Mouse (Mus musculus) brain, embryonic 14.5 days (tissue): ENCODE data around the gene B3gat2.

Experiments used
- CTCF ChIP-seq: fragments of 200-500 bp; IDR thresholded peaks from 2 replicates; pipeline ENCODE4 v1.5.1; 2012; ENCODE audit warnings: inconsistent platforms, mild to moderate bottlenecking, moderate library complexity, borderline replicate concordance; ENCODE audit not compliant: insufficient read depth, insufficient read length; ENCODE audit errors: extremely low read depth
- POLR2A ChIP-seq: fragments of 200-500 bp; IDR thresholded peaks from 2 replicates; pipeline ENCODE4 v1.6.1; 2012; ENCODE audit warnings: mild to moderate bottlenecking, inconsistent platforms, borderline replicate concordance; ENCODE audit not compliant: poor library complexity, insufficient read depth, insufficient read length, severe bottlenecking; ENCODE audit errors: extremely low read depth

DNA sequence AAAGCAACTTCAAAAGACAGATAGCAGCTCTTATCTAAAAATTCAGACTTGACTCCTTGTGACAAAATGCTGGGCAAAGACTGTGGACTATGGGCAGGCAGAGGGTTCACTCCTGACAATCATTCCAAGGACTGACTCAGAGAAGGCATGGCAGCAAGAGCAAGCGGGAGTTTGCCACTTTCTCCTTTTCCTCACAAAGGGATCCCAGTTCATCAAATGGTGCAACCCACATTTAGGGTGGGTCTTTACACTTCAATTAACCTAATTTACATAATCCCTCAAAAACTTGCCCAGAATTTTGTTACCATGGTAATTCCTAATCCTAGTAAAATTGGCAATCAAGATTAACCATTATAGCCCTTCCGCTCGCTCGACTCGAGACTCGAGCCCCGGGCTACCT lies 123.4 kb downstream of the B3gat2 start:
- no peak for TF ChIP-seq POLR2A
- no peak for TF ChIP-seq CTCF
